Mouse (Mus musculus) frontal cortex, postnatal 10 days (tissue): ENCODE measurements around the gene Cdc25a.

Experiments used
- DNase-seq, 2 experiments: peaks; one replicate each; pipeline ENCODE4 v3.0.0; 2022; ENCODE audit warnings: low spot score in 2 of 2, mixed read lengths in 1 of 2

Gene Cdc25a

GRCm38 (mm10) chr9:109932361-109932755 lies 57.0 kb downstream of the Cdc25a start:
- no peak for DNase-seq

DNA sequence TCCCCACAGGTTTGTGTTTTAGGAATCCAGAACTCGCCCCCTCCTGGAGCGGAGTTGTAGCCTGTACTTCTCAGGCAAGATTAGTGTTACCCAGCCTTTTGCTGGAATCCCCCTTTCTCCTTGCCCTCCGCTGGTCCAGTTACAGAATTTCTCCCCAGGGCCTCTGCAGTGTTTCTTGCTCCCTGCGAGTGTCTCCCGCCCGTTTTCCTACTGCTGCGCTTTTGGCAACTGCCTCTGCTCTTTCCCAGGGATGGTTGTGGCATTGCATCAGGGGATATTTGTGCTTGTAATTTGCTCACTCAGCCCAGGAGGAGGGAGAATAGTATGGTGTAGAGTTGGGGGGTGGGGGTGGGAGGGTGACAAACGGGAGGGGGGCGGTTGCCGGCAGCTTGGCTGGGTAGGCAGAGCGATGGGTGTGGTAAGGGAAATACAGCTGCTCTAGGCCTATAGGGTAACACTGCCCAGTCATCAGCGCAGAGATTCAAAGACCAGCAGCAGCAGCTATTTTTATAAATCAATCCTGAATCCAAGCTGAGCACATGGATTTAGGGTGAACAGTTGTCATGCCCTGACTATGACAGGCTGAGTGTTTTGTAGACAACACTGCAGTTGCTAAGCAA lies 57.5 kb downstream of the Cdc25a start:
- peak; percentile 32 to 40 for DNase-seq

GRCm38 (mm10) chr9:109939401-109939800 lies 64.0 kb downstream of the Cdc25a start:
- DNase-seq: no peak

GRCm38 (mm10) chr9:109942796-109943195 lies 67.4 kb downstream of the Cdc25a start:
- DNase-seq: no peak
